Mouse (Mus musculus) ES-E14 (cell line): ENCODE results near the gene Atrip. TPM values are rescaled to one million over a fixed set of nuclear protein-coding genes. Genes with fewer than 3 reads are reported as not detected.

ENCODE experiments used
- DNase-seq: peaks from one replicate; pipeline ENCODE4 v3.0.0-alpha.2; 2013; ENCODE audit warnings: low read depth, low spot score
- H3K27ac ChIP-seq: 2 replicates; pipeline ENCODE4 v1.5.1; 2012; ENCODE audit warnings: low read depth, mild to moderate bottlenecking, low read length, moderate library complexity, mixed read lengths; ENCODE audit not compliant: poor library complexity, insufficient read depth, severe bottlenecking
- H3K36me3 ChIP-seq: 2 replicates; pipeline ENCODE4 v1.6.1; 2012; ENCODE audit warnings: mild to moderate bottlenecking, low read length, moderate library complexity, mixed read lengths; ENCODE audit not compliant: control insufficient read depth, poor library complexity, insufficient read depth, severe bottlenecking
- H3K4me1 ChIP-seq, 2 experiments: fragments of 150-350 bp in 1 of 2; sonication (generic) in 1 of 2; 2 replicates each; pipeline ENCODE4 v1.6.1; 2012; ENCODE audit warnings: low read length in 2 of 2, mild to moderate bottlenecking in 1 of 2, mixed read lengths in 1 of 2; ENCODE audit not compliant: control insufficient read depth in 2 of 2, insufficient read depth in 2 of 2, poor library complexity in 1 of 2
- H3K4me3 ChIP-seq, 2 experiments: fragments of 150-350 bp in 1 of 2; sonication (generic) in 1 of 2; 2 replicates each; pipeline ENCODE4 v1.5.1; 2012; ENCODE audit warnings: low read length in 2 of 2, low read depth in 1 of 2, mild to moderate bottlenecking in 1 of 2, mixed read lengths in 1 of 2; ENCODE audit not compliant: insufficient read depth in 1 of 2, poor library complexity in 1 of 2, severe bottlenecking in 1 of 2
- H3K9ac ChIP-seq: 2 replicates; pipeline ENCODE4 v1.6.1; 2012; ENCODE audit warnings: low read depth, mild to moderate bottlenecking, low read length, mixed read lengths; ENCODE audit not compliant: poor library complexity, insufficient read depth, severe bottlenecking
- H3K9me3 ChIP-seq: fragments of 150-350 bp; sonication (generic); 2 replicates; pipeline ENCODE4 v1.6.1; 2012; ENCODE audit warnings: low read depth, mild to moderate bottlenecking, low read length; ENCODE audit not compliant: control insufficient read depth, insufficient read depth
- CHD2 ChIP-seq: IDR thresholded peaks from 2 replicates; pipeline ENCODE4 v1.6.1; 2014; ENCODE audit warnings: mild to moderate bottlenecking, low read depth, low read length, inconsistent platforms
- HCFC1 ChIP-seq: IDR thresholded peaks from 2 replicates; pipeline ENCODE4 v1.6.1; 2012; ENCODE audit warnings: low read length, inconsistent platforms, borderline replicate concordance; ENCODE audit not compliant: insufficient read depth
- MAFK ChIP-seq: IDR thresholded peaks from 2 replicates; pipeline ENCODE4 v1.6.1; 2014; ENCODE audit warnings: mild to moderate bottlenecking, low read depth, low read length, inconsistent platforms; ENCODE audit not compliant: insufficient read depth
- ZC3H11A ChIP-seq: IDR thresholded peaks from 2 replicates; pipeline ENCODE4 v1.6.1; 2012; ENCODE audit warnings: low read depth, mild to moderate bottlenecking, inconsistent platforms, low read length, borderline replicate concordance
- ZNF384 ChIP-seq: IDR thresholded peaks from 2 replicates; pipeline ENCODE4 v1.6.1; 2012; ENCODE audit warnings: low read depth, low read length, inconsistent platforms
- in situ Hi-C, 2 experiments: fragments of 600-800 bp; cut with MboI; formaldehyde crosslinking; loops; one replicate each; pipeline ENCODE4 v1.15.1; 2025; ENCODE audit warnings: low sequenced_read_pairs in 2 of 2, inconsistent platforms in 1 of 2; ENCODE audit not compliant: unreplicated experiment in 2 of 2
- total RNA-seq: library from RNA; depleted of rRNA; stranded (reverse); fragments of 300-350 nt; gene quantifications from 2 replicates; pipeline ENCODE4 v1.2.3, GENCODE M21; 2012

Atrip gene
- total RNA-seq, 1 experiment, result 17.1 TPM

DNA sequence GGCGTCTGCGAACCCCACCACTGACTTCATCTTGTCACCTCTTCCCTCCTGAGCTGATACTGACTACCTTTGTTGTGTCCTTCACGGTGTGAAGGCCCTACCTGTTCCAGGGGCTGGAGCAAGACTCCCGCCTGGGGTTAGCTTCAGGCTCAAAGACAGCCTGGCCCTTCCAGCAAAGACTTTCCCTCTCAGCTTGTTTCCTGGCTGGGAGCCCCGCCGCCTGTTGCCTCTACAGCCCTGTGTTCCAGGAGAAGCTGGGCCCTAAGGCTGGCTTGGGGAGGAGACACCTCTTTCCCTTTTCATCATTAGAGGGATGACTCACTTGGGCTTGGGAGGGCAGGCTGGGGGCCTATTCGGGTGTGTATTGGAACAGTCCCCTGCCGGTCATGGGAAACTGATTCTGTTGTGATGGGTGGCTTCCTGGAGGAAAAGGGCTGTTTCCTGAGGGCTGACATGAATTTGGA lies 35.0 kb downstream of the Atrip start:
- H3K4me3 ChIP-seq, result peak overlapping the region; percentile 78 to 91
- H3K36me3 ChIP-seq, result no peaks in the 10 kb centered on the region
- peak; percentile 28 for DNase-seq
- H3K9ac ChIP-seq, result peak overlapping the region; percentile 82
- no peak for TF ChIP-seq ZNF384
- in situ Hi-C loops, result no loop called here
- H3K9me3 ChIP-seq, result no peaks in the 10 kb centered on the region
- peaks cover 0 to 11% of the 10 kb centered on the region in 2 experiments; a peak in 1 of 4 replicates for H3K4me1 ChIP-seq
- peak overlapping the region; percentile 33 for H3K27ac ChIP-seq

DNA sequence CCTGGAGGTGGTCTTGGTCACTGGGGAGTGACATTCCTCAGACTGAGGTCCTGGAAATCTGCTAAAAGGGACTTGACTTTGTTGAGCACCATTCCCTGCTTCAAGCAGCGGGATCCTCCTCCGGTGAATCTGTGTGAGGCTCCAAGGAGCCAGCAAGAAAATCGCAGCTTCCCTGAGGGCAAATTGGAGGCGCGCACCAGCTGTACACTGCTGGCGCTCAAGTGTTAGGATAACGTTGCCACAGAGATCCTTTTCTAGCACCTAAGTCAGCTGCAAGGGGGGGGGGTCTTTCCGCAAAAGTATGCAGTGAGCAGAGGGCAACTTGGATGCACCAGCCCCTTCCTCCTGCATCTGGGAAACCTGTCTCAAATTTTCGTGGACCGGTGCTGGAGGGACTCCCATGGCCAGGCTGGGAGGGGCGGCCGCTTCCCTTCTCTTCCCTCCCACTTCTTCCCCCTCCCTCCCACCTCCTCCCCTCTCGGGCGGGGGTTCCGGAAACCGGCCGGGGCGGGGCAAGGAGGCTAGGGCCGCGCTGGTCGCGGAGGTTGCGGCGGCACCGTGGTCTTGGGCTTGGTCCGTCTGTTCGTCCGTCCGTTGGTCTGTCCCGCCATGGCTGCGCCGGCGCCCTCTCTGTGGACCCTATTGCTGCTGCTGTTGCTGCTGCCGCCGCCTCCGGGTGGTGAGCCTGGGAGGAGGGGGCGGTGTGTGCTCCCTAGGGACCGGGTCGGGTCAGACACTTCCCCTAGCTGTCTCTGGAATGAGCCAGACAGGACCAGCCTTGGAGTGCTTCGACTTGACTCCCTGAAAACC lies 35.6 kb downstream of the Atrip start, which contains the start of gene Shisa5:
TSS of gene Shisa5 (plus strand) at position 480 of the 810 bp plus-strand sequence.
- H3K27ac ChIP-seq, result peak within 1 kb of the TSS; percentile 33
- no peaks in the 10 kb centered on the region for H3K9me3 ChIP-seq
- peak; percentile 60 for DNase-seq
- H3K4me1 ChIP-seq, result peaks cover 0 to 13% of the 10 kb centered on the region in 2 experiments; a peak in 1 of 4 replicates
- H3K4me3 ChIP-seq, result peak within 1 kb of the TSS; percentile 78 to 91
- TF ChIP-seq ZC3H11A (no peak), ZNF384 (no peak), HCFC1 (no peak), CHD2 (no peak), MAFK (no peak)
- H3K36me3 ChIP-seq, result no peaks in the 10 kb centered on the region
- in situ Hi-C loops, result no loop called here
- H3K9ac ChIP-seq, result peak within 1 kb of the TSS; percentile 82

DNA sequence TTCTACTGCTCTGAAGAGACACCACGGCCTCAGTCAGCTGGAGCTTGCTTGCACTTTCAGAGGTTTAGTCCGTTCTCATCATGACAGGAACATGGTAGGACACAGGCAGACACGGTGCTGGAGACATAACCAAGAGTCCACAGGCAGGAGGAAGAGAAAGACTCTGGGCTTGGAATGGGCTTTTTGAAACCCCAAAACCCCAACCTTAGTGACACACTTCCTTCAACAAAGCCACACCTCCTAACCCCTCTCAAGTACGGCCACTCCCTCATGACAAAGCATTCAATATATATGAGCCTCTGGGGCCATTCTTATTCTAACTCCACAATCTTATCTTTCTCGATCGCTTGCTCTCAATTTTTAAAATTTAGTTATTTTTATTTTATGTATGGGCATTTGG lies 41.5 kb downstream of the Atrip start:
- Histone ChIP-seq H3K4me1 (peaks cover 0 to 12% of the 10 kb centered on the region in 2 experiments; a peak in 1 of 4 replicates), H3K4me3 (no peak overlapping the region), H3K36me3 (no peaks in the 10 kb centered on the region), H3K9me3 (no peaks in the 10 kb centered on the region), H3K27ac (no peak overlapping the region), H3K9ac (no peak overlapping the region)
- no peak for DNase-seq
- TF ChIP-seq CHD2, result no peak
- no peak for TF ChIP-seq HCFC1
- no peak for TF ChIP-seq ZNF384
- no peak for TF ChIP-seq MAFK
- TF ChIP-seq ZC3H11A, result no peak
- in situ Hi-C loops, result no loop called here

DNA sequence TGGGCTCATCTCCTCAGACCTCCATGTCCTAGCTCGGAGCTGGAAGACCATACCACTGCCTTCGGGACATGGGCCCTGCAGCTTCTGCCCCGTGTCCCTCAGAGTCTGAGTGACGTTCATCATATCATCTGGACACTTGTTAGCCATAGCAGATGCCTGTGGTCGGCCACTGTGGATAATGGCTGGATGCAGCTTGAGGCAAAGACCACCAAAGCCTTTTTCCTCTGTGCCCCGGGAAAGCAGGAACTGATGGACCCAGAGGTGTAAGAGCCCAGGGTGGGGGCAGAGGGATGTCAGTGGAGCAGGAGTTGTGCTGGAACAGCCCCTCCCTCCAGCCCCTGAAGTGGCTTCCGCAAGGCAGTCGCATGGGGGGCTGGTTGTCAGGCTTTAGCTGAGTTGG lies 42.2 kb downstream of the Atrip start:
- Histone ChIP-seq H3K4me1 (peaks cover 0 to 12% of the 10 kb centered on the region in 2 experiments; a peak in 1 of 4 replicates), H3K36me3 (no peaks in the 10 kb centered on the region), H3K9me3 (no peaks in the 10 kb centered on the region), H3K9ac (no peak overlapping the region), H3K27ac (no peak overlapping the region), H3K4me3 (no peak overlapping the region)
- DNase-seq, result no peak
- in situ Hi-C loops, result no loop called here
- TF ChIP-seq CHD2 (no peak), ZNF384 (no peak), ZC3H11A (no peak), MAFK (no peak), HCFC1 (no peak)

DNA sequence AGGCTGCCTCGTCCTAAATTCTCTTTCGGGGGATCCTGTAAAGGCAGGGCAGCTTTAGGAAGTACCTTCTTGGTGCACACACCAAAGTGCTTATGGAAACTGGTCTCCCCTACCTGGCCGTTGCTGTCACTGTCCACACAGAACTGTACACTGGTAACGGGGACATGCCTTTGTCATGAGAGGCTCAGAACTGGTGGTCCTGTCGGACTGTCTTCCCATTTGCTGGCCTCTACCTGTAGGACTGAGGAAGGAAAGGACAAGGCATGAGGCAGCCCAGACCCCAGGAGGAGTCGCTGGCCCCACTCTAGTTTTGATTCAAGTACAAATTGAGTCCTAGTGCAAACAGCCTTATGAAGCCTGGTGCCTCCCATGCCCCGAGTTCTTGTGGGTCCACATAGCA lies 42.9 kb downstream of the Atrip start:
- Histone ChIP-seq H3K9me3 (no peaks in the 10 kb centered on the region), H3K9ac (no peak overlapping the region), H3K4me3 (no peak overlapping the region), H3K36me3 (no peaks in the 10 kb centered on the region), H3K4me1 (peaks cover 0 to 12% of the 10 kb centered on the region in 2 experiments; a peak in 1 of 4 replicates), H3K27ac (no peak overlapping the region)
- TF ChIP-seq ZC3H11A (no peak), ZNF384 (no peak), CHD2 (no peak), HCFC1 (no peak), MAFK (no peak)
- no peak for DNase-seq
- in situ Hi-C loops, result no loop called here
